Mouse (Mus musculus) heart, postnatal 14 days (tissue): Measurements from ENCODE around the gene Crabp2. TPM values are rescaled to one million over a fixed set of nuclear protein-coding genes. Genes with fewer than 3 reads are reported as not detected.

Experiments used
- DNase-seq, 2 experiments: peaks; one replicate each; pipeline ENCODE4 v3.0.0; 2021 to 2022
- intact Hi-C: fragments of 180-260 bp; cut with DNase I; formaldehyde crosslinking; loops from one replicate; pipeline ENCODE4 v1.15.1; 2025
- total RNA-seq, 2 experiments: library from RNA; stranded (reverse); gene quantifications; 2 replicates each; pipeline ENCODE4 v1.2.3; 2021

Gene Crabp2
- total RNA-seq, 2 experiments from 2014 or later = 0.31 to 0.56 TPM

DNA sequence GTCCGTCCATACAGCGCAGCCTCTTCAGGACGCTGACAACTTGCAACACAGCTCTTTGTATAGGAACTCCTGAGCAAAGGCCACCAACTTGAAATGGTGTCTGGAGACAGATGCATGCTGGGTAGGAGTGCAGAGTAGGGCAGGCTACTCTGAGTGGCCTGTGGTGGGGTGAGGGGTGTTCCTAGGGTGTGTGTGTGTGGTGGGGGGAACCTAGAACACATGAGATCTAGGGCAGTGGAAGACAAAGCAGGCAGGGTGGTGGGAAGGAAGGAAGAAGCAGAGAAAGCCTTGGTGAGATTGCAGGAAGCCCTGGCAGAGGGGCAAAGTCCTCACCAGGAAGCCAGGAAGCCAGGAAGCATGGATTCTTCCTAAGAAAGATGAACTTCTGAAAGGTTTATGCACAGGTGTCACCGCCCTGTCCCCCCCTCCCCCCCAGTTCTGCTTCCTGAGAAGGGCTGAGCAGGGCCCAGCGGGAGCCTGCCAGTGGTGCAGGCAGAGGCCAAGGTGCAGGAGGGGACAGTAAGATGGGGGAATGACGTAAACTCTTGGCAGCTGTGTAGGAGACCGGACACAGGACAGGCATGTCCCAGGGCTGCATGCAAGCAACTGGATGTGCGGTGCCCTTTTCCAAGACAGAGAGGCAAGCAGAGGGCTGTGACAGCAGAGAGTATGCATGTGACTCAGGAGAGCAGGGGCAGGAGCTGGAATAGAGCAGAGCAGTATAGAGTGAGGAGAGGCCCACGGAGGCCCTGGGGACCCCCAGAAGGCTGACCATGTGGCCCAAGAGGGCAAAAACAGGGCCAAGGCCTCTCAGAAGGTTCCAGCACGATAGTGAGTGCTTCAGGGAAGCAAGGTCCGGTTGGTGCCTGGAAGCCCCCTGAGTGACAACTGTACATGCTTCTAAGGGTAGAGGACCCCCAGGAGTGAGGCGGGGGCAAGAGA lies 33.7 kb downstream of the Crabp2 start:
- DNase-seq = peak; percentile 67 to 75
- intact Hi-C loops = no loop called here

DNA sequence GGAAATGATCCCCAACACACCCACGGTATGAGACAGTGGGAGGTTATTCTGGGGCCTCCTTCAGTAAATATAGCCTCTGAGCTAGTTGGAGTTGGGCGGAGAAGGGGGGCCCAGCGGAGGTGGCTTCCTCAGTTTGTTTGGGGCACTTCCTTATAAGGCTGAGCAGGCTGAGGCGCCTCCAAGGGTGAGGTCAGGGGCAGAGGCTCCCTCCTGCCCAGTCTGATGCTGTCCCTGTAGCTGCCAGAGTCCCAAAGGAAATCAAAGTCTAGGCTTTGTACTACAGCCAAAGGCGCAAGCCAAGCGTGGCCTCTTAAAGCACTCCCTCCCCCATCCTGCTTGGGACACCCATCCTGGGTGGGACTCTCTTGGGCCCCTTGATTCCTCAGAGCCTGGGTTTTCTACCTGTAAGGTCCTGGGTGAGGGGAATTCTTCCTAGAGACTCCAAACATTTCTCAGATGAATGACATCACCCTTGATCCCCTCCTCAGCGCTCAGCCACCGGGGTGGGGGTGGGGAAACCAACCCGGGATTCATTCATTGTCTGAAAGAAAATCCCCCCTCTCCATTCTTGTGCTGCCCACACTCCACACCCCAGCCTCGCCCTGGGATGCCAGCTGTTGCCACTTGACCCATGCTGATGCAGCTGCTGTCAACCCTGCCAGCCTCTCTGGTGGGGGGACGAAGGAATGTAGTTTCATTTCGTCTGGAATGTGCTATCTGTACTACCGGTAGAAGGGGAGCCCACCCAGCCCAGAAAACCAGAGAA lies 34.6 kb downstream of the Crabp2 start:
- peak; percentile 62 to 64 for DNase-seq
- intact Hi-C loops = no loop called here

DNA sequence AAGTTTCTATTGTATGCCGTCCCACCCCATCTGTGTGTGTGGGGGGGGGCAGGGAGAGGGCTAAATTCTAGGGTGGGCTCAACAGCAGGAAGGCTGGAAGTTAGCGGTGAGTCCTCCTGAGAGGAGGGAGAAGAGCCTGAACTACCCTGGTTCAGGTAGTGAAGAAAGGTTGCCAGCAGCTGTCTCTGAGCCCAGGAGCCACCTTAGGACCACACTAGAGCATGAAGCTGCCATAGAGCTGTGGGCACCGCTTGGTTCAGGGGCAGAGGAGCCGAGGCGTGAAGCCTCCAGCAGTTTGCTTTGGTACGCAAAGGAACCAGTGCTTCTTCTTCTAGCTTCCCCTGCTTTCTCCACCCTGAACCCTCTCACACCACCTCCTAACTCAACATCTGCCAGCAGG lies 35.2 kb downstream of the Crabp2 start:
- intact Hi-C loops = no loop called here
- no peak for DNase-seq

DNA sequence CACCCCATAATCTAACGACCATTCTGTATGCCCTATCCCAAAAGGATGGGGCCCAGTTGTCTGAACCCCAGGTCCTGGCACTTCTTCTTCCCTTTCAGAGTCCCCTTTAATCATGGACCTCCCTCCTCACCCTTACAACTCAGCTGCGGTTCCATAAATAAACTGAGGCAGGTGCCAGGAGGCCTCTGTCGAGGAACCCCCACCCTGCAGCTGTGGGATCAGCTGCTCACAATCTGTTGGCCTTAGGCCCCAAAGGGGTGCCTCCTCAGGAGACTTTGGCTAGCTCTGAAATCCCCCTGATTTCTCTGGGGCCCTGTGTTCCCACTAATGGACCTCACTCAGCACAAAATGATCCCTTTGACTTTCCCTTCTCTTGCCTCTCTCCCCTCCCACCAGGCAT lies 35.6 kb downstream of the Crabp2 start:
- intact Hi-C loops = no loop called here
- no peak for DNase-seq

DNA sequence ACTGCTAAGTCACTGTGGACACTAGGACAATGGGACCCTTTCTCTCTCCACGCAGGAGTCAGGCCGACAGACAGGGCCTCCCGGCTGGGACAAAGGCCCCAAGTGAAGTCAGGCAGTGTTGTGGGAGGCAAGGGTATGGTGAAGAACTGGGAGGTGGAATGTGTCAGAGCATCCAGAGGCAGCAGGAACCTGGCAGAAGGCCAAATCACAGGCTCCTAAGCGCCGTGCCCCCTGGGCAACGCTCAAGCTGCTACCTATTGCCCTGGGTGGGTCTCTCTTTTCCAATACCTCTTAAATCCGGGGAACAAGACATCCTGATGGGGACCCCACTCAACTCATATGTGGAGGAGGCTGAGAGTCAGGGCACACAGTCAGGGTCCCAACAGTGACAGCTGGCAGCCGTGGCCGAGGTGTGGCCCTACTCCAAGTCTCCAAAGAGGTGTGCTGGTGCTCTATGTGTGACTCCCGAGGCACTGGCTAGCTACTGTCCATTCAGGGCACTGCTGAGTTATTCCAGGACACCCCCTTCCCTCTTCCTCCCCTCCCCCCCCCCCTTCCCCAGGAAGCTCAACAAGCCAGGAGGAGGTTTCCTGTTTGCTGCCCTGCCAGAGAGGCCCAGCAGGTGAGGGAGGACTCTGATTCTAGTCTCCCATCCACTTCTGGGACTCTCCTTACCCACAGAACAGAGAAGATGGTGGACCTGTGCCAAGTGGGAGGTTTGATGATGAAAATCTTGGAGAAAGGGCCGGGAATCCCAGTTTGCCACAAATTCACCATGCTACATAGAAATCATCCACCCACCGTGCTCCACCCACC lies 37.2 kb downstream of the Crabp2 start:
- intact Hi-C loops = loop anchor here (2.0 kb wide), 1 partner anchor 51 kb away; no protein-coding TSS in a partner anchor
- no peak for DNase-seq

DNA sequence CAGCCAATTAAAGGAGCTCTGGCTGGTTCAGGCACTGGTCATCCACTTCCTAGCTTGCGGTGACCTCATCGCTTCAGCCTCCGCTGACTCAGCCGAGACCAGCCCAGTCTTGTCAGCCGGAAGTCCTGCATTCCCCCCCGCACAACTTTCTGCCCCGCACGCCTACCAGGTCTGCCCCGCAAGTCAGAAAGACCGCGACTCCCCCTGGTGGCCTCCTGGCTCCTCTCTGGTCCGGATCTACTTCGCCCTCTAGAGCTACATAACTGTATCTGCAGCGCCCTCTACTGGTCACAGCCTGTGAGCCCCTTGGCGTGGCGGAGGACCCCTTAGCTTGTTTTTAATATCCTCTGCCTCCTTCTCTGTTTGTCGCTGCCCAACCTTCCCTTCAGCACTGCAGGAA lies 38.4 kb downstream of the Crabp2 start:
- DNase-seq = peak; percentile 96 to 99
- intact Hi-C loops = loop anchor here (1.0 to 2.0 kb wide), 2 partner anchors 17 to 52 kb away; no protein-coding TSS in a partner anchor

DNA sequence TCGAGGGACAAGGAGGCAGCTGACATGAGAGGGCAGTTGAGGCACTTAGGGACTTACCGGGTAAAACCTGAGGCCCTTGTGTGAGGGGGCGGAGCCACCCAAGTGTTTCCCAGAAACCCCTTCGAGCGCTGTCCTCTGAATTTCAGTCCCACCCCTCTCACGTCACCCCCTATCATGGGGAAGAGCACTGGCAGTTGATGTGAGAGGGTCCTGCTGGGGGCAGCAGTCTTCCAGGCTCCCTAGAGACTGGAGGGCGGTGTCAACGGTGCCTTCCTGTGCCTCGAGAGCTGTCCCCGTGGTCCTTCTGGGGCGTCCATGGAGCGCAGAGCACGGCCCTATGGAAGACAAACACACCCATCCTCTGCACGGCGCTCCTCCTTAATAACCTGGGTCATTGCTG lies 39.2 kb downstream of the Crabp2 start:
- intact Hi-C loops = loop anchor here (1.0 to 2.0 kb wide), 2 partner anchors 17 to 53 kb away; no protein-coding TSS in a partner anchor
- DNase-seq = no peak

DNA sequence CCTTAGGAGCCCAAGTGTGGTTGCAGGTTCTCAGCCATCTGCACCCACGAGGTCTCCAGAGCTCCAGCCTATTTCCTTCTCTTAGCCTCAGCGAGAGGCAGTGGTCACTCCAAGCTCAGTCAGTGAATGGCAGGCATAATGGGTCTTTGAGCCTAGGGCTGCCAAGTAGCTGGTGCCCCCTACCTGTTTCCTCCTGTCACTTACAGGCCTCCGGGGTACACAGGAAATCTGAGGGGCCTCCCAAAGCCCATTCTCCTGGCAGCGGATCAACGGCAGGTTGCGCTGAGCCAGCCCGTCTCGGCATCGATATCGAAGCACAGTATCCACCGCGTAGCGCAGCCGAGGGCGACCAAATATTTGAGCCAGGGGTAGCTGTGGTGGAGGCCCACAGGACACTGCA lies 39.6 kb downstream of the Crabp2 start:
- no peak for DNase-seq
- intact Hi-C loops = no loop called here

DNA sequence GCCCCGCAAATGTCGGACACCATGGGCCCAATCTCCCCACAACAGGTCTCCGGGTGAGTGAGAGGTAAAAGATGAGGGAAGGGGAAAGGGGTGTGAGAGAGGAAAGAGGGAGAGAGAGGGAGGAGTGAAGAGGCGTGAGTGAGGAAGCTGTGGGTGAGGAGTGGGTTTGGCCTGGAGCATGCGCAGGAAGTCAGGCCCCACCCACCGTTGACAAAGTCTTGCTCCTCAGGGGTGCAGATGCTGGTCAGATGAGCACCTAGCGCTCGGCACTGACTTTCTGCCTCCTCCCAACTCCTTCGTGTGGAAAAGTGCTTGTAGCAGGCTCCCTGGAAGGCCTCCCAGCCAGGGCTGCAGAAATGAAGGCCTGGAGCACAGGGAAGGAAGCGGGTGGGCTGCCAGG lies 41.5 kb downstream of the Crabp2 start:
- intact Hi-C loops = no loop called here
- DNase-seq = no peak

DNA sequence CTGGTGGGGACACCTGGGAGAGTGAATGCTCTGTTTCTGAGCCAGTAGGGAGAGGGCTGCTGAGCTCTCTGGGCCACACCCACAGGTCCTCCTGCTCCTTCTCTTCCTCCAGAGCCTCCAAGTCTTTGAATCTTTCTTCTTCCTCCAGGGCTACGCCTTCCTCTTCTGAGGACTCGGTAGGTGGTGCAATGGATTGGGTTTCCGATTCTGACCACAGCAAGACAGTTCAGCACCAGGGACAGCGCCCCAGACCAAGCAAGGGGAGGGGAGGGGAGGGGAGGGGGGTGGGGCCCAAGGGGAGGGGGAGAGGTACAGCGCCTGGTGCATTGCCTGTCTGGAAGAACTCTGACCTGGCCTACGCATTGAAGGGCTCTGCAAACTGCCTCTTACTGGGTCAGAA lies 45.0 kb downstream of the Crabp2 start:
- intact Hi-C loops = no loop called here
- DNase-seq = peak in 1 of 2 experiments; percentile 66

DNA sequence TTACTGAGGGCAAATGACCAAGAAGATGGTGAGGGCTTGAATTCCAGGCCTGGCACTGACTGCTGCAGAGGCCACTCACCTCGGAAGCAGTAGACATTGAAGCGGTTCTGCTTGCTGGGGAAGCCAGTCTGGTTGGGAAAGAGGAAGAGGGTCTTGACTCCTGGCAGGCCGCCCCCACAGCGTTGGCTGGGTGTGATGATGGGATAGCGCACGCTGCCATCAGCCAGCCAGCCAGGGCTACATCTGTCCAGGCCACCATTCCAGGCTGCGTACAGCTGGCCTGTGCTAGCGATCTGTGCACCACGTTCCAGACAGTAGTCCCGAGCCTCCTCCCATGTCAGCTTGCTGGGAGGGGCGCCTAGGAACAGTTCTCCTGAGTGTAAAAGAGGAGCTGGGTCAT lies 46.9 kb downstream of the Crabp2 start:
- no peak for DNase-seq

DNA sequence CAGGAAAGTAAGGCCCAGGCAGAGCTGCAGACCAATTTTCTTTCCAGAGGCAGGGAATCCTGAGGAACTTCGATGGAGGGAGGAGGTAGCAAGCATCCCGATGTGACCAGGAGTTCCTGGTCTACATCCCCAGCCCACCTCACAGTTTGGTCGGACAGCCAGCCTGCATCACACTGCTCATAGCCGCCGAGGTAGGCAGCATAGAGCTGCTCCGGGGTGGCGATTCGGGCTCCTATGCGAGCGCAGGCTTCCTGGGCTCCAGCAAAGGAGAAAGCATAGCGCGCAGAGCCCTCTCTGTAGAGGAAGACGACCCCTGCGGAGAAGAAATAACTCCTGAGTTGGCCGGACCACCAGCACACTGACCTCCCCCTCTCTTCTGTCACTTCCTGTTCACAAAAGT lies 47.9 kb downstream of the Crabp2 start:
- no peak for DNase-seq
- intact Hi-C loops = loop anchor here (5.0 kb wide), 1 partner anchor 34 kb away; no protein-coding TSS in a partner anchor

More for the DNA sequence above, 46.9 kb downstream of the Crabp2 start:
- intact Hi-C loops = loop anchor here (5.0 kb wide), 1 partner anchor 33 kb away; no protein-coding TSS in a partner anchor

DNA sequence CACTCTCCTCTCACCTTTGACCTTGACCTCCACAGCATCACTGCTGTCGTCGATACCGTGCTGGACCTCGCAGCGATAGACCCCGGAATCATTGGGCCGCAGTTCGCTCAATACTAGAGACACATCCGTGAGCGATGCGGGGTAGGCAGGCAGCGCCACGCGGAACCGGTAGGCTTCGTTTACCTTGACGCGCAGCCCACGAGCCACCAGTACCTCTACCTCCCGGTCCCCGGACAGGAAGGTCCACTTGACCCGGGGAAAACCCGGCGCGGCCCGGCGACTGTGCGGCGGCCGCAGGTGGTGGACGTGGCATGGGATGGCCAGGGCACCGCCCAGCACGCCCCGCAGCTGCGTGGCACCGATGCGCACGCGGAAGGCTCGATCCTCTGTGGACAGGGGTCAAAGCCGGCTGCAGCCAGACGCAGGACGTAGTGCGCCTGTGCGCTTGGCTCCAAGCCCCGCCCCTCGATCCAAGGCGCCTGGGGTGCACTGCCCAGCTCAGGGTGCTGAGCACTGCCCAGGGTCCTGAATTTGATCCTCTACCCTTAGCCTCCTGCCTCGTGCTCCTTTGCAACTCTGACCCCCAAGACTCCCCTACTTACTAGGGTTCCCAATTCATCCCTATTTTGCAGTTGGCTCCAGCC lies 48.6 kb downstream of the Crabp2 start:
- DNase-seq = peak in 1 of 2 experiments; percentile 61
- intact Hi-C loops = loop anchor here (5.0 kb wide), 1 partner anchor 35 kb away; no protein-coding TSS in a partner anchor

DNA sequence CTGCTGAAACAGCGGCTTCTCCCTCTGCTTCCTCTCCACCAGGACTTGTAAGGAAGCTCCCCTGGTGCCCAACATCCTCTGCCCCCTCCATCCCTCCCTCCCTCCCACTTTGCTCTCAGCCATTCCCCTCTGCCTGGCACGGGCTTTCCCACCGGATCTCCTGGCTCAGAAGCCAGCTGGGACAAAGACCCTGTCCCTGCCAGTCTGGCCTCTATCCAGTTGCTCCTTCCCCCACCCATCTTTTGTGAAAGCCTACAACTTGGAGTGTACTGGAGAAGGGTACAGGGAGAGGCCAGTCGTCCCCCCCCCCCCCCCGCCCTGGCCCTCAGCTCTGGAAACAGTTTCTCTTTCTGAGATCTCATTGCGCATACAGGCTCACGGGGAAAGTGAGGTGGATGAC lies 50.3 kb downstream of the Crabp2 start:
- intact Hi-C loops = loop anchor here (5.0 kb wide), 1 partner anchor 36 kb away; no protein-coding TSS in a partner anchor
- no peak for DNase-seq

DNA sequence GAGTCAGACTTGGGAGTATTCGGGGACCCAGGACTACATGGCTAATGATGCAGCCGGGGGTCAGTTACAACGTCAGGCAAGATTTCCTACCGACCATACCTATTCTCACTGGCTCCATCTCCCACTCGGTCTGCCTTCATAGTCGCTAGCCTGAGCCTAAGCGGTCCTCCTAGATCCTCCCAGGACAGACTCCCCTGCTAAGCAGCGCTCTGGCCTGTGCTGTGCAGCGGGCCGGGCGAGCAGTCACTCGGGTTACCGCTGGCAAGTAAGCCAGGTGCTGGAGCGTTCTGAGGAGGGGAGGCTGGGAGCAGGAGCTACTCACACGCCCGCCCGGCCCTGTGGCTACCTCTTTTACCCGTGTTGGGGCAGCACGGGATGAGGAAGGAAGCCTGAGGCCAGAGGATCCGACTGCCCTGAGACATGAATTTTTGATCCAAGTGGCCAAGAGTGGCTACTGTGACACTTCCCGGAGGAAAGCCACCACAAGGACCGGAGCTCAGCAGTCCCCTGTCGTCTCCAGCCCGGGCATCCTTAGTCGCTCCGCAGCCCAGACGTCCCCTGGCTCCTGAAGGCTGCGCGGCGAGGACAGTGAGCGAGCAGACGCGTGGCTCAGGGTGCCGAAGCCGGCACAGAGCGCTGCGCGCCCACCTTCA lies 50.9 kb downstream of the Crabp2 start:
- DNase-seq = no peak
- intact Hi-C loops = loop anchor here (5.0 kb wide), 1 partner anchor 37 kb away; no protein-coding TSS in a partner anchor

DNA sequence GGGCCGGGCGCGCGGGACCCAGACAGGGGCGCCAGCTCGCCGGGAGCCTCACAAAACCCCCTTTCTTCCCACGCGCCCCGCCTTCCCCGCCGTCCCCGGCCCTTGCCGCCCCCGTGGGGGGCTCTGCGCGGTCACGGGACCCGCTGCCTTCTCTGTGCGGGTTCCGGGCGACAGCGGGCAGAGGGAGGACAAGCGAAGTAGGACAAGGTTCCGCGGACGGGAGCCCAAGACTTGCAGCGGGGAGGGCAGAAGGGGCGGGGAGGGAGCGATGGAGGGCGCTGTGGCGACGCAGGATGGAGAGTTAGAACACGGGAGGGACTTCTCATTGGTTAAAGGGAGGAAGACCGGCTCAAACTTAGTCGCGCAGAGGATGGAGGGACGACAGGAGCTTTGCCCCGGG lies 51.7 kb downstream of the Crabp2 start, which contains the start of gene Bcan:
Gene Bcan, minus strand, starts transcription at position 50 of the 400 bp plus-strand sequence.
- intact Hi-C loops = loop anchor here (10.0 kb wide), 1 partner anchor 195 kb away; no protein-coding TSS in a partner anchor
- DNase-seq = no peak

DNA sequence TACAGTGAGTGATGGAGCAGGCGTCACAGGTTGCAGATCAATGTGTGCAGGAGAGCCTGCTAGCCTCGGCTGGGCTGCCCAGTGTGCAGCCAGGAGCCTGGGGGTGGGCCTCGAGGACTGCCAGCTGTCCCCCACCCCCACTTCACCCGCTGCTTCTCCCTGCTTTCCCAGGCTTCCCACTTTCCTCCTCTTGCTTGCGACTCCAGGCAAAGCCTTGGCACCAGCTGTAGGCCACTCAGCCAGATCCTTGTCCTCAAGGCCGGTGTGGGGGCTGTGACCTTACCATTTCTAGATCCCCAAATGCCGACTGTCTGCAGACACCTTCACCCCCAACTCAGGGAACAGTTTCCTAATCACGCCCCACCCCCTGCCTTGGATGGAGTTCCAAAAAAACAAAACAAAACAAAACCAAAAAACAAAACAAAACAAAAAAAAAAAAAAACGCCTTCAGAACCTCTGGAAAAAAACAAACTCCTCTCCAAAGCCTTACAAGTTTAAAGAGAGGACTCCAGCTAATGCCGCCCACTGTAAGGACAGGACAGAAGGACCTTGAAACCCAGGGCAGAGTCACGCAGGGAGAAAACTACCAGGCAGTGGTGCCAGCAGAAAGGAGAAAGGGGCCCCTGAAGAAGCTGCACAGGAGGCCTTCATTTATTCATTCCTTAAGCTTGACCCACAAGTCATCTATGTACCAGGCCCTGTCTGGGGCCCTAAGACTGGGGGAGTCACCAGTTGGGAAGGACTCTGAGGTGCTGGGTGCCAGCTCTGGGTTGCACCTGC lies 52.5 kb downstream of the Crabp2 start:
- intact Hi-C loops = loop anchor here (10.0 kb wide), 1 partner anchor 194 kb away; no protein-coding TSS in a partner anchor
- no peak for DNase-seq
